Mouse (Mus musculus) MEL (cell line): Measurements from ENCODE around the gene 4933428M09Rik.
"Not testable (repeated sequence)": the region's sequence is repeated elsewhere in the genome, so short reads cannot be mapped to it uniquely, and the experiment has no call there.

Source experiments
- CHD2 ChIP-seq: IDR thresholded peaks from 2 replicates; pipeline ENCODE4 v1.6.1; 2011; ENCODE audit warnings: low read length, improper control_type of control experiment
- CTCF ChIP-seq, 3 experiments: IDR thresholded peaks in 2 of 3; conservative IDR thresholded peaks in 1 of 3; 2 replicates each; pipeline ENCODE4 v1.5.1; 2011 to 2012; ENCODE audit warnings: low read length in 3 of 3, low read depth in 2 of 3, mild to moderate bottlenecking in 2 of 3, improper control_type of control experiment in 1 of 3, inconsistent platforms in 1 of 3, mixed read lengths in 1 of 3, moderate library complexity in 1 of 3; ENCODE audit not compliant: control insufficient read depth in 1 of 3, insufficient read depth in 1 of 3, poor library complexity in 1 of 3, severe bottlenecking in 1 of 3
- EP300 ChIP-seq, 2 experiments: IDR thresholded peaks; 2 replicates each; pipeline ENCODE4 v1.6.1; 2011; ENCODE audit warnings: improper control_type of control experiment in 2 of 2, low read length in 2 of 2, low read depth in 1 of 2, mild to moderate bottlenecking in 1 of 2
- GATA1 ChIP-seq: IDR thresholded peaks from 2 replicates; pipeline ENCODE4 v1.6.1; 2011; ENCODE audit warnings: low read depth, low read length, improper control_type of control experiment
- MAX ChIP-seq: IDR thresholded peaks from 2 replicates; pipeline ENCODE4 v1.6.1; 2011; ENCODE audit warnings: low read length, improper control_type of control experiment
- POLR2A ChIP-seq, 2 experiments: IDR thresholded peaks; 2 replicates each; pipeline ENCODE4 v1.6.1; 2011 to 2012; ENCODE audit warnings: low read length in 2 of 2, mild to moderate bottlenecking in 2 of 2, control low read depth in 1 of 2, improper control_type of control experiment in 1 of 2, low read depth in 1 of 2, moderate library complexity in 1 of 2; ENCODE audit not compliant: control insufficient read depth in 1 of 2, insufficient read depth in 1 of 2, poor library complexity in 1 of 2
- RCOR1 ChIP-seq: IDR thresholded peaks from 2 replicates; pipeline ENCODE4 v1.6.1; 2012; ENCODE audit warnings: low read depth, mild to moderate bottlenecking, inconsistent platforms, low read length, improper control_type of control experiment
- TAL1 ChIP-seq: IDR thresholded peaks from 2 replicates; pipeline ENCODE4 v1.6.1; 2012; ENCODE audit warnings: mild to moderate bottlenecking, inconsistent platforms, low read length, moderate library complexity, mixed read lengths
- UBTF ChIP-seq: IDR thresholded peaks from 2 replicates; pipeline ENCODE4 v1.6.1; 2012; ENCODE audit warnings: low read depth, mild to moderate bottlenecking, inconsistent platforms, low read length, improper control_type of control experiment, moderate library complexity, borderline replicate concordance; ENCODE audit not compliant: insufficient read depth
- USF1 ChIP-seq: IDR thresholded peaks from 2 replicates; pipeline ENCODE4 v1.6.1; 2014; ENCODE audit warnings: low read depth, mild to moderate bottlenecking, inconsistent platforms, low read length, improper control_type of control experiment, moderate library complexity
- ZC3H11A ChIP-seq: IDR thresholded peaks from 2 replicates; pipeline ENCODE4 v1.6.1; 2012; ENCODE audit warnings: low read depth, mild to moderate bottlenecking, inconsistent platforms, low read length, improper control_type of control experiment

DNA sequence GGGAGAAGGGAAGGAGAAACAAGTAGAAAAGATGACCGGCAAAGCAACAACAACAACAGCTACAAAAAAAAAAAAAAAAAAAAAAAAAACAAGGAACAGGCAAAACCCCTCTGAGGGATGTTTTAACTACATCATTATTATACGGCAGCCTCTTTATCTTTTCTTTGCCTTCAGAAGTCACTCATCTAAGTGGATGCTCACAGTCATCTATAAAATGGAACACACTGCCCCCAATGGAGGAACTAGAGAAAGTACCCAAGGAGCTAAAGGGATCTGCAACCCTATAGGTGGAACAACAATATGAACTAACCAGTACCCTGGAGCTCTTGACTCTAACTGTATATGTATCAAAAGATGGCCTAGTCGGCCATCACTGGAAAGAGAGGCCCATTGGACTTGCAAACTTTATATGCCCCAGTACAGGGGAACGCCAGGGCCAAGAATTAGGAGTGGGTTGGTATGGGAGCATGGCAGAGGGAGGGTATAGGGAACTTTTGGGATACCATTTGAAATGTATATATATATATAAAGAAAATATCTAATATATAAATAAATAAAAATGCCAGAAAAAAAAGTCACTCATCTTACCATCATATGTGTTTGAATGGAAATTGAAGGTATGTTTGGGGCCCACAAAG lies 30.3 kb downstream of the 4933428M09Rik start:
- TF ChIP-seq CTCF (IDR thresholded peaks at IDR 0.05 in 2 of 3, conservative IDR thresholded peaks at IDR 0.05 in 1 of 3; ENCODE audit: control insufficient read depth in 1 of 3, insufficient read depth in 1 of 3, low read depth in 2 of 3, low read length in 3 of 3, poor library complexity in 1 of 3, severe bottlenecking in 1 of 3) = peak in 1 of 3 experiments; percentile 25; a peak in 1 of 6 replicates
- not testable (repeated sequence) for TF ChIP-seq EP300 (IDR thresholded peaks at IDR 0.05; ENCODE audit: low read depth in 1 of 2, low read length in 2 of 2); UBTF; MAX; GATA1; ZC3H11A; USF1; POLR2A (IDR thresholded peaks at IDR 0.05; ENCODE audit: control insufficient read depth in 1 of 2, insufficient read depth in 1 of 2, low read depth in 1 of 2, low read length in 2 of 2, poor library complexity in 1 of 2); CHD2; RCOR1; TAL1
